Mouse (Mus musculus): ENCODE data around the gene 4931414P19Rik. TPM values are rescaled to one million over a fixed set of nuclear protein-coding genes. Genes with fewer than 3 reads are reported as not detected.

4931414P19Rik gene
- total RNA-seq, 2 experiments from 2014 or later = 4.3 to 6.0 TPM

- no peak for DNase-seq
These were observed 61.1 kb downstream of the 4931414P19Rik start for GRCm38 (mm10) chr14:54544703-54545102.

DNA sequence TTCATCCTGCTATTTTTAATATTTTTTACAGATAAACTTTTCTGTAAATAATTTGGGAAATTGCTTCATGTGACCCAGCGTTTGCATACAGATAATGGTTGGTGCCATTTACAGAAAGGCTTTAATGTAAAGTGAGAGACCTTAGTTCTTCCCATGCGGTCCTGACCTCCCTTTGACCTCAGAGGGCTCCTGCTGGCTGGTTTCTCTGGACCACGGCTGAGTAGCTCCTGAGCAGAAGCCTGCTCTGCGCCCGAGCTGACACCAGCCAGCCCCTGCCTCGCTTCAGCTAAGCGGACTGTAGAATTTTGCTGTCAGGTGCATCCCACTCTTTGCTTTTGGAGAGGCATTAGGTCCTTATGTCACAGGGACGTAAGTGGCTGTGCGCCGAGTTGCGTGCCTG lies 65.0 kb downstream of the 4931414P19Rik start:
- no peak for DNase-seq

- DNase-seq = no peak
These were observed 67.2 kb downstream of the 4931414P19Rik start for GRCm38 (mm10) chr14:54538580-54538979.

Small RNAs within 50 kb of the gene (microRNA-seq; reads per million reads assigned to microRNA genes)
- gene Mir686 (not detected), gene Mir6948 (not detected)

Other genes starting within 250 kb of the 4931414P19Rik start
- gene Oxa1l, start 245.2 kb downstream of the 4931414P19Rik start, total RNA-seq (2021) = 100 to 1,000 TPM in 1 of 2 experiments, 10 to 100 TPM in 1; 81.8 to 102 TPM
- gene Slc7a7, start 188.2 kb downstream of the 4931414P19Rik start, total RNA-seq (2021) = 1 to 10 TPM; 3.8 to 4.0 TPM
- gene Mrpl52, start 179.1 kb downstream of the 4931414P19Rik start, total RNA-seq (2021) = 100 to 1,000 TPM; 211 to 217 TPM
- 10 to 100 TPM; 42.2 to 54.4 TPM for gene Mmp14, start 174.4 kb downstream of the 4931414P19Rik start, total RNA-seq (2021)
- 100 to 1,000 TPM; 106 to 131 TPM for gene Lrp10, start 141.9 kb downstream of the 4931414P19Rik start, total RNA-seq (2021)
- gene Rem2, start 129.9 kb downstream of the 4931414P19Rik start, total RNA-seq (2021) = under 1 TPM; 0.66 to 0.79 TPM
- 10 to 100 TPM; 43.8 to 51.3 TPM for gene Prmt5, start 88.5 kb downstream of the 4931414P19Rik start, total RNA-seq (2021)
- gene Haus4, start 51.4 kb downstream of the 4931414P19Rik start, total RNA-seq (2021) = 10 to 100 TPM; 22.5 to 27.0 TPM
- 10 to 100 TPM; 17.5 to 24.8 TPM for gene Ajuba, start 28.4 kb downstream of the 4931414P19Rik start, total RNA-seq (2021)
- 100 to 1,000 TPM; 347 to 407 TPM for gene Psmb5, start 12.0 kb upstream of the 4931414P19Rik start, total RNA-seq (2021)
- not detected for gene Psmb11, start 15.4 kb upstream of the 4931414P19Rik start, total RNA-seq (2021)
- gene Gm17606, start 35.0 kb upstream of the 4931414P19Rik start, total RNA-seq (2021) = not detected
- 1 to 10 TPM in 1 of 2 experiments, under 1 TPM in 1; 0.95 to 1.4 TPM for gene Cdh24, start 35.4 kb upstream of the 4931414P19Rik start, total RNA-seq (2021)
- 10 to 100 TPM; 40.6 to 42.1 TPM for gene 1700123O20Rik, start 80.2 kb upstream of the 4931414P19Rik start, total RNA-seq (2021)
- 100 to 1,000 TPM; 140 to 178 TPM for gene Acin1, start 80.9 kb upstream of the 4931414P19Rik start, total RNA-seq (2021)
- gene Gm29776, start 92.8 kb upstream of the 4931414P19Rik start, total RNA-seq (2021) = under 1 TPM in 1 of 2 experiments, not detected in 1; 0.23 TPM
- not detected for gene Cebpe, start 106.2 kb upstream of the 4931414P19Rik start, total RNA-seq (2021)
- 10 to 100 TPM; 28.1 to 56.8 TPM for gene Slc7a8, start 176.0 kb upstream of the 4931414P19Rik start, total RNA-seq (2021)
- under 1 TPM; 0.43 to 0.56 TPM for gene Rnf212b, start 208.1 kb upstream of the 4931414P19Rik start, total RNA-seq (2021)

All from adrenal gland, postnatal 36 days (tissue).